Mouse (Mus musculus): Measurements from ENCODE around the gene Lamp1. TPM values are rescaled to one million over a fixed set of nuclear protein-coding genes. Genes with fewer than 3 reads are reported as not detected.
A peak's percentile ranks its signal among the peaks of the same experiment; 100 is the strongest.
"Not testable (repeated sequence)": the region's sequence is repeated elsewhere in the genome, so short reads cannot be mapped to it uniquely, and the experiment has no call there.

Gene Lamp1
- 272 and 273 TPM in 2 replicates for polyA plus RNA-seq (2015; fragmentation: Nextera tagmentation; extraction: Ambion mirVana)

DNA sequence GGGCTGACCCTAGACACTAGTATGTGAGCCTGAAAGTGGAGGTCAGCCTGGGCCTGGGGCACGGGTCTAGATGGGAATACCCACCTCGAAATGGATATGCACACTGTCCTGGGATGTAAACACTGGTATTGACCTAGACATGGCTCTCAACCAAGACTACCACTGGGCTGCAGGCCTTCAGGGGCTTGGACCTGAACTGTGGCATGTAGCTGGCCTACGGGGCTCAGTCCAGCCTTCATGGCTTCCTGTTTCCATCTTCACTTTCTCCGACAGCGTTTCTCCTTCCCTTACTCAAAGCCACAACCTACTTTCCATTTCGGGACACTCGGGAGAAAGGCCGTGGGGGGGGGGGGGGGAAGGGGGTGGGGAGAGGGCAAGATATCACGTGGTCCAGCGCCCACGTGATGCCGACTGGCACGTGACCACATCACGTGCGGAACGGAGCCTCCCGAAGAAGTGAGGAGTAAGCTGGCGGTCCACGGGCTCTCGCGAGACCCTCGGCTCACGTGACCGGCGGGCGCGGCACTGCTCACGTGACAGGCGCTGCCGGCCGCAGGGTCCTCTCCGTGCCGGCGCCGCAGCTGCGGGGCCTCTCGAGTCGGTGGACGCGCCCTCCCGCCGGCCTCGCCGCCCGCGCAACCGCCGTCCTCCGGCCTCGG, at the start of gene Lamp1:
Lamp1 (plus strand) TSS at position 444 of the 659 bp plus-strand sequence.
- Histone ChIP-seq H3K9ac (peak within 1 kb of the TSS; percentile 99), H3K4me1 (replicated peaks) (peaks cover 35% of the 10 kb centered on the region), H3K4me3 (peak within 1 kb of the TSS; percentile 100), H3K27me3 (no peaks in the 10 kb centered on the region), H3K27ac (peak within 1 kb of the TSS; percentile 83), H3K36me3 (peaks cover 9% of the 10 kb centered on the region), H3K4me2 (peak within 1 kb of the TSS; percentile 94), H3K9me3 (no peaks in the 10 kb centered on the region)
- WGBS = 2% methylated on average over 29 of the region's 50 CpGs
- peak; percentile 96 for ATAC-seq (ENCODE audit: low FRiP score)

DNA sequence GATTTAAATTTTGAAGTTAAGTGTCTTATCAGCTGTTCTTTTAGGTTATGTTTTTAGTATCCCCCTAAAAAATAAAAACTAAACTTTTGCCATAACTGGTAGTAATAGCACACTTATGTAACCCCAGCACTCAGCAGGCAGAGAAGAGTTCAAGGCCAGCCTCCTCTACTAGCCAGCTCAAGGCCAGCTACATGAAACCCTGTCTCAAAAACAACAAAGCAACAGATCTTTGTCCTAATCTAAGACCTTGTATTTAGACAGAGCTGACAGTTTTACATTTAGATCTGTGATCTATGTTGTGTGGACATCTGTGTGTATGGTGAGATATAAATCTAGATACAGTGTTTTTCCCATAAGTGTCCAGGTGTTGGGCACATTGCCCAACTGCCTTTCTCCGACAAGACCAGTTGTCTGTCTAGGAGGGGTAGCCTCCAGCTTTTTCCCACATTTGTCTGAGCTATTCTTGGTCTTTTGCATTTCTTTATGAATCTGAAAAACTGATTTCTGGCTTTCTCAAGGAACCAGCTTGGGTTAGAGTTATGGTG, 49.5 kb upstream of the Lamp1 start:
- H3K4me1 ChIP-seq (replicated peaks) = peaks cover 48% of the 10 kb centered on the region
- no peaks in the 10 kb centered on the region for H3K27me3 ChIP-seq
- no peak overlapping the region for H3K9ac ChIP-seq
- no peak overlapping the region for H3K27ac ChIP-seq
- peaks cover 11% of the 10 kb centered on the region; the same call in 1 of the 2 replicates for H3K36me3 ChIP-seq
- H3K4me2 ChIP-seq = no peak overlapping the region
- H3K4me3 ChIP-seq = no peak overlapping the region
- no peaks in the 10 kb centered on the region for H3K9me3 ChIP-seq
- no peak for ATAC-seq (ENCODE audit: low FRiP score)
- 76% methylated on average over 1 of the region's 1 CpGs for WGBS

DNA sequence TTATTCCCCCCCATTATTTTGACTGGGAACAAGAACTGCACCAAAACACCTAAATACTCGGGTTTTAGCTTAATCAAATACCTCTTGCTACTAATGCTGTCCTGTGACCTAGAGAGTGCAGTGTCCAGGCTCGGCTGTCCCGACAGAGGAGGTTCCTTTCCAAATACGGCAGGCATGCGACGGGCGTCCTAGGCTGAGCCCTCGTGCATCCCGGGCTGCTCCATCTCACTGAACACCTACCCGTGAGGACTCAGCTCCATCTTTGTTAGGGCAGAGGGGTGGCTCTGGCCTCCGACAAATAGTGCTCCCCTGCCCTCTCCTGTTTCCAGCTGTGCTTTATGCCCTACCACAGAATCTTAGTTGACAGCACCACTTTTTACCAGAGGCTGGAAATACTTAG, 47.0 kb upstream of the Lamp1 start:
- 91% methylated on average over 11 of the region's 11 CpGs for WGBS
- no peaks in the 10 kb centered on the region for H3K27me3 ChIP-seq
- no peak overlapping the region for H3K4me3 ChIP-seq
- H3K36me3 ChIP-seq = peaks cover 15% of the 10 kb centered on the region
- no peak overlapping the region for H3K27ac ChIP-seq
- no peak for ATAC-seq (ENCODE audit: low FRiP score)
- H3K4me1 ChIP-seq (replicated peaks) = peaks cover 38% of the 10 kb centered on the region
- H3K9me3 ChIP-seq = no peaks in the 10 kb centered on the region
- no peak overlapping the region for H3K4me2 ChIP-seq
- no peak overlapping the region for H3K9ac ChIP-seq

DNA sequence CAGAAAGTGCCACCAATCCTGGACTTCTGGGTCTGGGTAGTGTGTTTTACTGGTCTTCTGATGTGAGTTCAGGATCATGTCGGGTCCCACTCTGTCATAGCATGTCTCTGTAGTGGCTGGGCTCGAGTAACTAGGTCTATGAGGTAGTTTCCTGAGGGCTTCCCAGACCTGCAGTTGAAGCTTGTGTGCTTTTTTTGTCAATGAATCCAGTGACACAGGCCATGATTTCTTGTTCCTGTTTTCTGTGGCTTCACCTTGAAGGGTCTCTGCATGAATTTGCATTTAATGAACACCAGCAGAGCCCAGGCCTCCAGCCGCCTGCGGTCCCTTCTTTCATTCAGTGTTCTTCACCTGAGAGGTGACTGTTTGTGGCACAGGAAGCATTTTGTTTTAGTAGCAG, 45.7 kb upstream of the Lamp1 start:
- H3K9ac ChIP-seq = no peak overlapping the region
- no peak overlapping the region for H3K4me3 ChIP-seq
- no peak for ATAC-seq (ENCODE audit: low FRiP score)
- no peaks in the 10 kb centered on the region for H3K9me3 ChIP-seq
- no peak overlapping the region for H3K27ac ChIP-seq
- no peak overlapping the region for H3K4me2 ChIP-seq
- peaks cover 17% of the 10 kb centered on the region for H3K36me3 ChIP-seq
- 94% methylated on average over 4 of the region's 4 CpGs for WGBS
- peaks cover 25% of the 10 kb centered on the region for H3K4me1 ChIP-seq (replicated peaks)
- no peaks in the 10 kb centered on the region for H3K27me3 ChIP-seq

DNA sequence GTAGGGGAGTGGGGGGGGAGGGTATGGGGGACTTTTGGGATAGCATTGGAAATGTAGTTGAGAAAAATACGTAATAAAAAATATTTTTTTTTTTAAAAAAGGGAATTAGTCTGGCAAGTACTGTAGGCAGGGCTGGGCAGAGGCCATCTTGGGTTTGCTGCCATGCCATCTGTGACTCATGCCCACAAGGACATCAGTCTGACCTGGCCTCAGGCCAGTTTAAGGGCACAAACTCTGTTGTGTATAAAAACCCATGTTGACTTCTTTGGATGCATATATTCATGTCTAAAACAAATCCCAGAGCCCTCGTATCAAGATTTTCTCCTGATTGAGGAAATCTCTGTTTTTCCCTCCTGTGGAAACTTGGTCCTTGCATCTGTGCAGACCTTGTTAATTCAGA, 41.9 kb upstream of the Lamp1 start:
- Histone ChIP-seq H3K27ac (no peak overlapping the region), H3K9me3 (no peaks in the 10 kb centered on the region), H3K4me2 (no peak overlapping the region), H3K36me3 (peaks cover 33% of the 10 kb centered on the region), H3K4me3 (no peak overlapping the region), H3K27me3 (no peaks in the 10 kb centered on the region), H3K4me1 (replicated peaks) (0 out of 2 replicates have a peak, but pooled peaks cover 3% of the 10 kb centered on the region), H3K9ac (0 out of 2 replicates have a peak overlapping the region, but pooled peaks have one; percentile 15)
- 95% methylated on average over 2 of the region's 2 CpGs for WGBS
- no peak for ATAC-seq (ENCODE audit: low FRiP score)

DNA sequence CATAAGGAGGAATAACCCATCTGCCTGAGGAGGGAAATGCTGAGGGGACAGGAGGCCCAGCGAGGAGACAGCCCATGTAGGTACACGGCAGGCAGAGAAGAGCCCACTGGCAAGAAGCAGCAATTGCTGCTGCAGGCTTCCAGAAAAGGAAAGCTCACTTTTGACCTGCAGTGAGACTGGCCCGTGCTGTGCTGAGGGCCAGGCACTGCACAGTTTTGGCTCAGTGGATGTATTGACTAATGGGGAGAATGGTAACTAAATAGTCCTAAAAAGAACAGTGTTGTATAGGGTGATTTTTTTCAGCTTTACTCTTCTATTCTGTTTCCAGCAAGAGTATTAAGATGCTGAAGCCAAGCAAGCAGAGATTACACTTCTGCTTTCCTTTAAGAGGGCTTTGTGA, 40.4 kb upstream of the Lamp1 start:
- 86% methylated on average over 3 of the region's 3 CpGs for WGBS
- ATAC-seq (ENCODE audit: low FRiP score) = no peak
- Histone ChIP-seq H3K4me1 (replicated peaks) (no peaks in the 10 kb centered on the region), H3K27me3 (no peaks in the 10 kb centered on the region), H3K9ac (no peak overlapping the region), H3K9me3 (no peaks in the 10 kb centered on the region), H3K4me2 (no peak overlapping the region), H3K4me3 (no peak overlapping the region), H3K27ac (no peak overlapping the region), H3K36me3 (peaks cover 43% of the 10 kb centered on the region)

DNA sequence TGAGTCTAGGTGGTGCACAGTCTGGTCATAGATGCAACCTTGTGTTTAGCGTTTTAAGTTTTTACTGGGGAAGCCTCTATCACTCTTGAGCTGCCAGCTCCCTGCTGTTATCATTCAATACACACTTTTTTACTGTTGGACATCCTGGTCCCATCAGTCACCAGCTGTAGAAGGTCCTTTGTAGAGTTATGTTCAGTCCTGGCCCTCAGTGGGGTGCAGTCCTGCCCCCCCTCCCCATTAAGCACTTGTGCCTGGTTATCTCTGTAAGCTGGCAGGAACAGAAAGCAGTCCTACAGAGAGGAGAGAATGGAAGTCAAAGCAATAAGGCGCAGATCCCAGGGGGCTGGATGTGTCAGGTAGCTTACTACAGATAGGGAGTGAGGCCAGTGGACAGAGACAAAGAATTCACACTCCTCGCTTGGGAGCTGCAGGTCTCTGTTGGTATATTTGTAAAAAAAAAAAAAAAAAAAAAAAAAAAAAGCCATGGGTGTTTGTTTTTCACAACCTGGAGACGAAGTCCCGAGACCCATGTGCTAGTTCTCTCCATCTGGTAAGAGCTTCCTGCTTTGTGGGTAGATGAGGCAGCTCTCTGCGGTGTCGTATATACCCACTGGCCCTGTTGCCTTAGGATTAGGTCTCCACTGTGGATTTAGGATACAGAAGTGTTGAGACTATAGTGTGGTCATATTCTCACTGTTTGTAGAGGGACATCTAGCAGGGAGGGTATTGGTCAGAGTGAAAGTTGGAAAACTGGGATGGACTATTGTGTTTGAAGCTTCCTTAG, 37.9 kb upstream of the Lamp1 start:
- ATAC-seq (ENCODE audit: low FRiP score) = no peak

DNA sequence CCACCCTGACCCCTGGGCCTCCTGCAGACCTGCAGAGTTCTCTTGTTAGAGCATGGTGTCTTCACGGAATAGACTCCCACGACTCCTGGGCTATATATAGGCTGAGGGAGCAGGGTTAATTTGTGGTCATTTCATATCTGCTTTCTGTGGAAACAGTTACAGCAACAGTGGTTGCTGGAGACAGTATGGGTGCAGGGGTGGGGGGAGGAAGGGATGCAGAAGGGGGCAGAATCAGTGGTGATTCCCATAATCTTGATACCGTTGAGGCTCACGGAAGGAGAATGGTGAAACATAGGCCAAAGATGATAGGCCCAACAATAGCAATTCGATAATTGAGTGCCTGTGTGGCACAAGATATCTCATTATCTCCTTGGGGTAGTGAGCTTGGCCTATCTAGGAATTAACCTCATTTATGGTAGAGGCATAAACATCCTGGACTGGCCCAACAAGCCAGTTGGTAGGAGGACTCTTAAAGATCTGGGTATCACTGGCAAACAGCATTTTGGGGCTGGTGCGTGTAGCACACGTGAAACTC, 36.0 kb upstream of the Lamp1 start:
- Histone ChIP-seq H3K27me3 (no peaks in the 10 kb centered on the region), H3K9ac (no peak overlapping the region), H3K4me2 (no peak overlapping the region), H3K4me3 (no peak overlapping the region), H3K4me1 (replicated peaks) (no peaks in the 10 kb centered on the region), H3K36me3 (peaks cover 73% of the 10 kb centered on the region), H3K9me3 (no peaks in the 10 kb centered on the region), H3K27ac (no peak overlapping the region)
- no peak for ATAC-seq (ENCODE audit: low FRiP score)
- WGBS = 94% methylated on average over 7 of the region's 7 CpGs

More for the DNA sequence above, 37.9 kb upstream of the Lamp1 start:
- no peak overlapping the region for H3K4me3 ChIP-seq
- H3K9ac ChIP-seq = no peak overlapping the region
- no peak overlapping the region for H3K4me2 ChIP-seq
- no peaks in the 10 kb centered on the region for H3K27me3 ChIP-seq
- H3K9me3 ChIP-seq = no peaks in the 10 kb centered on the region
- 84% methylated on average over 7 of the region's 7 CpGs for WGBS
- H3K36me3 ChIP-seq = peaks cover 55% of the 10 kb centered on the region
- H3K27ac ChIP-seq = no peak overlapping the region
- no peaks in the 10 kb centered on the region for H3K4me1 ChIP-seq (replicated peaks)

DNA sequence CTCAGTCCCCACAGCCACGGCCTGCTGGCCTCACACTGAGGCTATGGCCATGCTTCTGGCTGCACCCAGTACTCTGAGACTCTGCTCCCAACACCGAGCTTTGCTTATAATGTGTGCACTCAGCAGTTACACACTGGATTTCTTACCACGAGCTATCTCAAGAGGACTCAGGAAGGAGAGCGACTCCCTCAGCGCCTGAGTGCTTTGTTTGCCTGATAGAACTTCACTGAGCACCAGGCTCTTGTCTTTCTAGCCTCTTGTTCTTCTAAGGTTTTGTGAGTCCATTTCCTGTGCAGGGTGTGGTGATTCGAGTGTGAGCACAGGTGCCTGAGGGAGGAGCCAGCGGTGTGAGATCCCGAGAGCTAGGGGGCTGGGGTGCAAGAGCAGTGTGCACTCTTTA, 34.1 kb upstream of the Lamp1 start:
- Histone ChIP-seq H3K4me3 (no peak overlapping the region), H3K4me1 (replicated peaks) (no peaks in the 10 kb centered on the region), H3K27me3 (no peaks in the 10 kb centered on the region), H3K9ac (no peak overlapping the region), H3K27ac (no peak overlapping the region), H3K4me2 (no peak overlapping the region), H3K9me3 (no peaks in the 10 kb centered on the region), H3K36me3 (peaks cover 81% of the 10 kb centered on the region)
- ATAC-seq (ENCODE audit: low FRiP score) = no peak
- 95% methylated on average over 8 of the region's 8 CpGs for WGBS

DNA sequence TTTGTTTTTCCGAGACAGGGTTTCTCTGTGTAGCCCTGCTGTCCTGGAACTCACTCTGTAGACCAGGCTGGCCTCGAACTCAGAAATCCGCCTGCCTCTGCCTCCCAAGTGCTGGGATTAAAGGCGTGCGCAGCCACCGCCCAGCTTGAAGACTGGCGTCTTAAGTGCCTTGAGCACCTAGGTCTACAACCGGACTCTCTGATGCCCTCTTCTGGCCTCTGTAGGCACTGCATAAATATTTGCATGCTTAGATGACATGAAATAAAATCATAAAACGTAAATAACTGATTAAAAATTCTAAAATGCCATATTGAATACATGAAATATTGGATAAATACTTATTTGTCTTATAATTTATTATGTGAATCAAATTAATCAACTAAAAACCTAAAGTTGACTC, 26.7 kb upstream of the Lamp1 start:
- WGBS = 66% methylated on average over 9 of the region's 9 CpGs
- H3K4me2 ChIP-seq; H3K27ac ChIP-seq; H3K4me1 ChIP-seq (replicated peaks); H3K27me3 ChIP-seq; ATAC-seq (ENCODE audit: low FRiP score); H3K9ac ChIP-seq; H3K9me3 ChIP-seq; H3K4me3 ChIP-seq: not testable (repeated sequence)
- H3K36me3 ChIP-seq = peaks cover 95% of the 10 kb centered on the region

DNA sequence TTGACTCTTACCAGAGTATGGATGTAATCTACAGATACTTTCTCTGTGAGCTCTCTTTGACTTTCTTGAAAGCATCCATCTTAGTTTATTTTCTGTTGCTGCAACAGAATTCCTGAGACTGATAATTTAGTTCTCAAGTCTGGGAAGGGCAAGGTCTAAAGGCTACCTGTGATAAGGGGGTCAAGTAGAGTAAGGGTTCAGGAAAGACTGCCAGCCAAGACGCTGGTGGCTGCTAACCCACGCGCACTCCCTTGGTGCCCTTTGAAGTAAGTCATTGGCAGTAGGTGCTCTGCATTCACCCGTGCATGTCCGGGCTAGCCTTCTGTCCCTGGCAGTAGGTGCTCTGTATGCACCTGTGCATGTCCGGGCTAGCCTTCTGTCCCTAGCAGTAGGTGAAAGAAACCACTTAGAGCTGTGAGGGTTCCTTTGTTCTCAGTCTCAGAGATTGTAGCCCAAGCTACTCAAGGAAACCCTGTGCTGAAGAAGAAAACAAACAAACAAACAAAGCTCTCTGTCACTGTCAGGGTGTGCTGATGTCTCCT, 19.2 kb upstream of the Lamp1 start:
- no peaks in the 10 kb centered on the region for H3K9me3 ChIP-seq
- no peak overlapping the region for H3K4me3 ChIP-seq
- ATAC-seq (ENCODE audit: low FRiP score) = no peak
- no peaks in the 10 kb centered on the region for H3K4me1 ChIP-seq (replicated peaks)
- WGBS = 96% methylated on average over 6 of the region's 6 CpGs
- H3K9ac ChIP-seq = no peak overlapping the region
- H3K27ac ChIP-seq = no peak overlapping the region
- no peak overlapping the region for H3K4me2 ChIP-seq
- peaks cover 100% of the 10 kb centered on the region for H3K36me3 ChIP-seq
- no peaks in the 10 kb centered on the region for H3K27me3 ChIP-seq

DNA sequence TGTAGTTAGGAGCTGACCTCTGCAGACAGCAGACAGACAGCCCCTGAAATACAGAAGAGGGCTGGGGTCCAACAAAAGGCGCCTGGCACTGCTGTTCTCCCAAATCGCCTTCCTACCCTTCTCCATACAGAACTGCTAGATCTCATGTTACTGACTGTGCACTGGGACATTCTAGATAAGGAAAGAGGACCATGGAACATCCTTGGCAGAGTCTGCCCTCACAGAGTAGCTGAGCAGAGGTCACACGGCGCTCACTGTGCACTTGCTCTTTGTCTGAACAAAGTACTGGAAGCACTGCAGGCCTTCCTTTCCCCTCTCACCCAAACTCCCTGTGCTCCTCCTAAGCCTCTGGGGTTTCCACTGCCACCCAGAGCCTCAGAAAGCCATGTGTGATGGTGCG, 17.3 kb upstream of the Lamp1 start:
- Histone ChIP-seq H3K27me3 (no peaks in the 10 kb centered on the region), H3K9me3 (no peaks in the 10 kb centered on the region), H3K4me3 (no peak overlapping the region), H3K9ac (no peak overlapping the region), H3K36me3 (peaks cover 100% of the 10 kb centered on the region), H3K4me1 (replicated peaks) (no peaks in the 10 kb centered on the region), H3K27ac (no peak overlapping the region), H3K4me2 (no peak overlapping the region)
- no peak for ATAC-seq (ENCODE audit: low FRiP score)
- WGBS = 92% methylated on average over 5 of the region's 5 CpGs
